Mouse (Mus musculus) intestine, postnatal 0 days (tissue): ENCODE results near the gene Dus3l. TPM values are rescaled to one million over a fixed set of nuclear protein-coding genes. Genes with fewer than 3 reads are reported as not detected.

Experiments used
- ATAC-seq: fragments of 200-750 bp; cut with Nextera tagmentation; 2 replicates; pipeline ENCODE4 v1.8.0; 2017; ENCODE audit warnings: mild to moderate bottlenecking, moderate TSS enrichment, moderate library complexity
- H3K27ac ChIP-seq: fragments of 300-500 bp; sonication (generic); 2 replicates; pipeline ENCODE4 v1.5.1; 2014; ENCODE audit warnings: mild to moderate bottlenecking, low read depth, low read length, moderate library complexity
- H3K27me3 ChIP-seq: fragments of 300-500 bp; sonication (generic); replicated peaks from 2 replicates; pipeline ENCODE4 v1.6.1; 2014; ENCODE audit warnings: low read length, mixed read lengths; ENCODE audit not compliant: control insufficient read depth, insufficient read depth
- H3K36me3 ChIP-seq: fragments of 300-500 bp; sonication (generic); 2 replicates; pipeline ENCODE4 v1.6.1; 2014; ENCODE audit warnings: mild to moderate bottlenecking, moderate library complexity; ENCODE audit not compliant: control insufficient read depth, insufficient read depth
- H3K4me1 ChIP-seq: fragments of 300-500 bp; sonication (generic); replicated peaks from 2 replicates; pipeline ENCODE4 v1.6.1; 2014; ENCODE audit warnings: antibody characterized with exemption, low read length, mixed read lengths; ENCODE audit not compliant: control insufficient read depth, insufficient read depth
- H3K4me2 ChIP-seq: fragments of 300-500 bp; sonication (generic); replicated peaks from 2 replicates; pipeline ENCODE4 v1.6.1; 2014; ENCODE audit warnings: low read depth, mild to moderate bottlenecking, moderate library complexity
- H3K4me3 ChIP-seq: fragments of 300-500 bp; sonication (generic); 2 replicates; pipeline ENCODE4 v1.5.1; 2014; ENCODE audit warnings: low read depth, low read length
- H3K9ac ChIP-seq: fragments of 300-500 bp; sonication (generic); 2 replicates; pipeline ENCODE4 v1.6.1; 2014; ENCODE audit warnings: mild to moderate bottlenecking, low read depth, low read length
- H3K9me3 ChIP-seq: fragments of 300-500 bp; sonication (generic); 2 replicates; pipeline ENCODE4 v1.6.1; 2016; ENCODE audit warnings: mixed run types; ENCODE audit not compliant: control insufficient read depth
- CTCF ChIP-seq: sonication (generic); IDR thresholded peaks from 2 replicates; pipeline ENCODE4 v1.5.1; 2016; ENCODE audit warnings: low read depth, mild to moderate bottlenecking, control low read depth, antibody characterized with exemption, moderate library complexity
- WGBS: fragments of 180-500 bp; shearing (Covaris S2); extraction: QIAGEN DNeasy Blood & Tissue Kit; methylation state at CpG from one replicate; pipeline ENCODE4 v1.1.7; 2014; 5-methylcytosine and 5-hydroxymethylcytosine counted together
- polyA plus RNA-seq: library from polyadenylated mRNA; unstranded; fragments of >200 nt; fragmentation: Nextera tagmentation; extraction: Ambion mirVana; gene quantifications from 2 replicates; pipeline ENCODE4 v1.2.1, GENCODE M21; 2015

Gene Dus3l
- polyA plus RNA-seq, 1 experiment from 2014 or later = 16.1 TPM

- TF ChIP-seq CTCF = no peak
- ATAC-seq = no peak
- 81% methylated on average over 3 of the region's 3 CpGs for WGBS
Measured at GRCm38 (mm10) chr17:56799276-56799675, 34.7 kb downstream of the Dus3l start.

GRCm38 (mm10) chr17:56802065-56802464 is 37.5 kb downstream of the Dus3l start:
- Histone ChIP-seq H3K9me3 (no peaks in the 10 kb centered on the region), H3K9ac (no peak overlapping the region), H3K27me3 (no peaks in the 10 kb centered on the region), H3K4me3 (no peak overlapping the region), H3K4me2 (no peak overlapping the region), H3K27ac (no peak overlapping the region), H3K36me3 (no peaks in the 10 kb centered on the region; the same call in 1 of the 2 replicates), H3K4me1 (no peaks in the 10 kb centered on the region)
- TF ChIP-seq CTCF = no peak
- ATAC-seq = no peak
- WGBS = 80% methylated on average over 8 of the region's 8 CpGs

More at GRCm38 (mm10) chr17:56799276-56799675, 34.7 kb downstream of the Dus3l start:
- Histone ChIP-seq H3K27ac (no peak overlapping the region), H3K4me1 (no peaks in the 10 kb centered on the region), H3K9ac (no peak overlapping the region), H3K27me3 (no peaks in the 10 kb centered on the region), H3K4me3 (no peak overlapping the region), H3K9me3 (no peaks in the 10 kb centered on the region), H3K4me2 (no peak overlapping the region), H3K36me3 (no peaks in the 10 kb centered on the region; the same call in 1 of the 2 replicates)

GRCm38 (mm10) chr17:56804952-56805351 is 40.4 kb downstream of the Dus3l start:
- Histone ChIP-seq H3K9ac (no peak overlapping the region), H3K27ac (no peak overlapping the region), H3K27me3 (no peaks in the 10 kb centered on the region), H3K9me3 (no peaks in the 10 kb centered on the region), H3K4me1 (no peaks in the 10 kb centered on the region), H3K4me3 (no peak overlapping the region), H3K36me3 (no peaks in the 10 kb centered on the region; the same call in 1 of the 2 replicates), H3K4me2 (no peak overlapping the region)
- 64% methylated on average over 5 of the region's 5 CpGs for WGBS
- TF ChIP-seq CTCF = no peak
- ATAC-seq = no peak

GRCm38 (mm10) chr17:56805784-56806183 is 41.2 kb downstream of the Dus3l start:
- H3K4me1 ChIP-seq = no peaks in the 10 kb centered on the region
- no peaks in the 10 kb centered on the region for H3K27me3 ChIP-seq
- H3K36me3 ChIP-seq = no peaks in the 10 kb centered on the region
- no peak overlapping the region for H3K9ac ChIP-seq
- no peaks in the 10 kb centered on the region for H3K9me3 ChIP-seq
- peak; percentile 67 for TF ChIP-seq CTCF
- 91% methylated on average over 1 of the region's 1 CpGs for WGBS
- no peak overlapping the region for H3K4me2 ChIP-seq
- no peak for ATAC-seq
- H3K27ac ChIP-seq = no peak overlapping the region
- no peak overlapping the region for H3K4me3 ChIP-seq

GRCm38 (mm10) chr17:56808518-56808917 is 44.0 kb downstream of the Dus3l start:
- WGBS = 13% methylated on average over 9 of the region's 9 CpGs
- no peaks in the 10 kb centered on the region for H3K9me3 ChIP-seq
- no peaks in the 10 kb centered on the region for H3K27me3 ChIP-seq
- no peaks in the 10 kb centered on the region for H3K4me1 ChIP-seq
- no peak overlapping the region for H3K9ac ChIP-seq
- H3K4me3 ChIP-seq = no peak overlapping the region
- no peaks in the 10 kb centered on the region for H3K36me3 ChIP-seq
- ATAC-seq = peak; percentile 58
- H3K4me2 ChIP-seq = no peak overlapping the region
- no peak overlapping the region for H3K27ac ChIP-seq
- peak; percentile 98 for TF ChIP-seq CTCF

DNA sequence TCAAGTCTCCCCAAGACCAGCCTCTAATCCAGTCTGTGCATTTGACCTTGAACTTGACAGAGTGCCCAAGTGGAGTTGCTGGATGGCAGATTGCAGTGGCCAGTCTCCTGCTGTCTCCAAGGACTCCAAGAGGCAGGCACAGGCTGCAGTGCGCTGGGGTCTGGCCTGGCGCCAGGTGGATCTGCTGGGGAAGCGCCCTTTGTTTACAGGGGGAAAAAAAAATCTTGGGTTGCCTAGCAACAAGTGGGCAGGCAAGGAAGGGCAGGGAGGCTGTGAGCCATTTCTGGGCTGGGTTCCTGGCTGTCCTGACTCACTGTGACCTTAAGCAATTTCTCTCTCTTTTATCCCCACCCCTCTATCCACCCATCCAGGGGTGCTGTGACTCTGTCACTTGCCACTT is 45.7 kb downstream of the Dus3l start:
- H3K9ac ChIP-seq = no peak overlapping the region
- 0% methylated on average over 3 of the region's 3 CpGs for WGBS
- no peak for TF ChIP-seq CTCF

More for the DNA sequence above, 45.7 kb downstream of the Dus3l start:
- no peak overlapping the region for H3K4me2 ChIP-seq
- no peaks in the 10 kb centered on the region for H3K27me3 ChIP-seq
- ATAC-seq = no peak; the same call in 1 of the 2 replicates
- no peaks in the 10 kb centered on the region for H3K4me1 ChIP-seq
- no peaks in the 10 kb centered on the region for H3K9me3 ChIP-seq
- no peak overlapping the region for H3K4me3 ChIP-seq
- no peak overlapping the region for H3K27ac ChIP-seq
- H3K36me3 ChIP-seq = no peaks in the 10 kb centered on the region
